Mouse (Mus musculus) adrenal gland, adult 18-20 months (tissue): ENCODE data around the gene Gp1ba. TPM values are rescaled to one million over a fixed set of nuclear protein-coding genes. Genes with fewer than 3 reads are reported as not detected.

ENCODE experiments used
- DNase-seq, 2 experiments: peaks; one replicate each; pipeline ENCODE4 v3.0.0; 2021 to 2022; ENCODE audit warnings: low spot score in 2 of 2
- total RNA-seq, 2 experiments: library from RNA; stranded (reverse); gene quantifications; 1 replicate in 1 of 2; 2 replicates in 1 of 2; pipeline ENCODE4 v1.2.3; 2021

Gene Gp1ba
- total RNA-seq, 2 experiments from 2014 or later = 0.22 TPM; not detected in 1

DNA sequence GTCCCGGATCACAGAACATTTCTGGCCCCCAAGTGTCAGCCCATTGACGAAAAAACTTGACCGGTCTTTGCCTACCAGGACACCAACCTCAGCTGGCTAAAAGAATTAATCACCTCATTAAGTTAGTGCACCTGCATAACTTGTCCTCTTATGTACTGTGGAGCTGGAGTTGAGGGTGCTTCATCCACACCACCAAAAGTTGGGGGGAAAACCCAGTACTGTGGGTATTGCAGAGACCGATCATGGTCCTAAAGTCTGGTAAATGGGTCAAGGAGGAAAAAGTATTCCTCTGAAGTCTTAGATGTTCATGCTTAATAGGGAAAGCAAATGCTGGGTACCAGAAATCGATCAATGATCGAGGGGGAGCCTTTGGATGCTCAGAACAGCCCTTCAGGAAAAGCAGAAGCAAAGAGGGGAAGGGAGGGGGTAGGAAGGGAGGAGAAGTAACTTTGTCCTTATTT, 14.0 kb downstream of the Gp1ba start:
- no peak for DNase-seq

DNA sequence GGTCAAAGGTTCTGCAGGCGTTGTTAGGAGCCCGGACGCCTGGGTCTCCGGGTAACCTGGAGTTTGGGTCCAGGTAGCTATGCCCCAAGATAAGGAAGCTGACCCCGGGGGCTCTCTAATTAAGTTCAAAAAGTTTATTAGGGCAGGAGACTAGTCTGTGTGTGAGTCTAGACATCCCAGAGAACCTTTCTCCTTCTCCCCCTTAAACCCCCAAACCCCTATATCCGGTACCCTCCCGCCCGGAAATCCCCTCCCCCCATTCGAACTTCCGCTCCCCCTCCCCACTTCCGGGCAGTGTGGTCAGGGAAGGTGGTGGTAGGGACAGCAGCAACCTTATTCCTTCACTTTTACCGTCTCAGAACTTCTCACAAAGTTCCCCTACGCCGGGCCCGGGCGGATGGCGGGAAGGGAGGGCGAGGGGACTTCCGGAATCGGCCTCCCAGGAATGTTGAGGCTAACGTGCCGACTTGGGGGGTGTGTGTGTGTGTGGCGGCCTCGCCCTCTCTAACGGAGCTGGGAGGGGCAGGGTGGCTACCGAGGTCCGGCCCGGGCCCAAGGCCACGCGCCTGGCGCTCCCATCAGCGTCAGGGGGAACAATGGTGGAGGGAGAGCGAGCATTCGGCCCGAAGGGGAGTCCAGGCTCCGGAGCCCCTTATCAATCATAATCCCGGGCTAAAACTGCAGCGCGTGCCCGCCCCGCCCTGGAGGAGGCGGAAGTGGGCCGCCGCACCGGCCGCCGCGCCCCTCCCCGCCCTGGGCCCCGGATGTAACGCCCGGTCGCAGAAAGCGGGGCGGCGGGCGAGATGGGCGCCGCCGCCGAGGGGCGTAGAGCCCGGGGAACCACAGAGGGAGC, 14.6 kb downstream of the Gp1ba start:
- DNase-seq = peak; percentile 67 to 75

DNA sequence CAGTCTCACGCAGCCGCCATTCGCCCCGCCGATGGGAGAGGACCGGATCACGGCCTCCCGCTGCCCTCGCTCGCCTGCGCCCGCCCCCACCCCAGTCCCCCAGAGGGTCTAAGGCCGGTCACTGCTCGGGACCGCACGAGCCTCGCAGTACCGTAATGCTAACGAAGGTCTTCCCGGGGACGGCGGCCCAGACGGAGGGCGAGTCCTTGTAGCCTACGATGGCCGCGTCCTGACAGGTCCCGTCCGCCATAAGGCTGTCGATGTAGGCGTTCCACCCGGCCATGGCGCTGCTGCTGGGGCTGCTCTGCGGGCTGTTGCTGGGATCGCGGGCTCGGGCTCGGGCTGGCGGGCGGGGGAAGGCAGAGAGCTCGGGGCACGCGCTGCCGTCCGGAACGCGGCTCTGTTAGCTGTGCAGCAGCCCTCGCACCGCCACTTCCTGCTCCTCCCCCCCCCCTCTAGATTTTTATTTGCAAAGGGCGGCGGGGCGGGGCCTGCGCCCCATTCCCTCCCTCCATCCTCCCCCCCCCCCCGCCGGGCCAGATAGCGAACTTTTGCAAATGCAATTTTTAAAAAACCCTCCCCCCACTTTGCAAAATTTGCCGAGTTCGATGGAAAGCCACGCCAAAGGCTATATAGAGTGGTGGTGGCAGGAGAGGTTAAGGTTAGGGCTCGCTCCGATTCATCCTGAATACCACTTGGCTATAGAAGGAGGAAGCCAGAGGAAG, 15.4 kb downstream of the Gp1ba start, which contains the start of gene Pfn1:
Gene Pfn1 (minus strand): TSS at position 447 of the 725 bp plus-strand sequence.
- peak; percentile 74 to 77 for DNase-seq

DNA sequence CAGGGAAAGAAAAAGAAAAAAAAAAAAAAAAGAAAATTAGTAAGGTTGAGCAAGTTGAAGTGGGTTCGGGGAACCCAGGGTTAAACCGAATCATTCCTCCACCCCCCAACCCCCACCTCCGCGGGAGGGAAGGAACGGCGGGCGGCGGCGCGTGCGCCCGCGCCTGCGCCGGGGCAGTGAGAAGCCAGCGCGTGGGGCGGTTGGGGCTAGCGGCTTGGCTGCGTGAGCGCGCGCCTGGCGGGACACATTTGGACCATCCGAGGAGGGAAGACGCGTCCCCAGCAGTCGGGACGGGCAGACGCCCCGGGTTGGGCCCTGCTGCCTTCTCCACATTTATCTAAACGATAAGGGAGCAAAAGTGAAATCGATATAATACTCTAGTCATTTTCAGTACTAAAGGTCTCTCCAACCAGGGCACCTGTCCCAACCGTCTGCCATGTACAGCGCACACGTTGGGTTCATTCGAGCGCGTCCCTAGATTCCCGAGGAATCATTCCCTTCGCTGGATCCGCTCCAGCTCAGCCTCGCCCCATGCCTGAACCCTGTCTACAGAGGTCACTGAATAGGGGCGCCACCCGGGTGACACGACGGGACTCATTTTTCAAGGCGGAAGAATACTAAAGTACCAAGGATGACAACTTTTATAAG, 16.1 kb downstream of the Gp1ba start:
- DNase-seq = peak; percentile 80 to 85

DNA sequence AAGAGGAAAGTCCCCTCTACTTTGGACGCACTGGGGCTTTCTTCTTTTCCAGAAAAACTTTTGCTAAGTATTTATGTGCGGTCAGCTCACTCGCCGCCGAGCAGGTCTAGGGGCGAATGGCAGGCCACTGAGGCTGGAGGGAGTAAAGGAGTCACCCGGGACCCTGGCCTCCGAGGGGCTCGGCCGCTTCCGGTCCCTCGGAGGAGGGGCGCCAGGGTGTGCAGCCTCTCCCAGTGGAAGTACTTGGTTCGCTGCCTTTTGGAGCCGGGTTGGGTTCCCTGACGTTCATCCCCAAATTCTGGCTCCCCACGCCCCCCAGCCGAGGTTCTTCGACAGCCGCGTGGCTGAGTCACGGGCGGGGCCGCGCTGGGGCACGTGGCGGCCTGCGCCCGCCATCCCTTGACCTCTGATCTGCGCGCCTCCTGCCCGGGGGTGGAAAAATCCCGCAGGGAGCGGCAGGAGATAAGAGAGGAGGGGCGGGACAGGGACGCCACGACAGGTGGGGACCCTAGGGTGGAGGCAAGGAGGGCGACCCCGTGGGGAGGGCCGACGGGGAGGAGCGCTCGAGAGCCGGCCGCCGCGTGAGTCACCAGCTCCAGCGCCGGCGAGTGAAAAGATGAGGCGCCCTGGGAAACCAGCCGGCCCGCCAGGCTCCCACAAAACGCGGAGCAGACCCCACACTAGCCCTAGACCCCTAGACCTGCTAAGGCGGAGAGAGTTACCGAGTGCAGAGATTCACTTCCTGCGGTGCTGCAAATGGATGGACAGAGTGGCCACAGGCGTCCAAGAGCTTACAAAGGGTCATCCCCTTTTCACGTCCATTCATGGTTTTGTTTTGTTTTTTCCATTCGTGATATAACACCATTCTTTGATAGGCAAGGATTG, 16.9 kb downstream of the Gp1ba start:
- DNase-seq = peak; percentile 72 to 77

DNA sequence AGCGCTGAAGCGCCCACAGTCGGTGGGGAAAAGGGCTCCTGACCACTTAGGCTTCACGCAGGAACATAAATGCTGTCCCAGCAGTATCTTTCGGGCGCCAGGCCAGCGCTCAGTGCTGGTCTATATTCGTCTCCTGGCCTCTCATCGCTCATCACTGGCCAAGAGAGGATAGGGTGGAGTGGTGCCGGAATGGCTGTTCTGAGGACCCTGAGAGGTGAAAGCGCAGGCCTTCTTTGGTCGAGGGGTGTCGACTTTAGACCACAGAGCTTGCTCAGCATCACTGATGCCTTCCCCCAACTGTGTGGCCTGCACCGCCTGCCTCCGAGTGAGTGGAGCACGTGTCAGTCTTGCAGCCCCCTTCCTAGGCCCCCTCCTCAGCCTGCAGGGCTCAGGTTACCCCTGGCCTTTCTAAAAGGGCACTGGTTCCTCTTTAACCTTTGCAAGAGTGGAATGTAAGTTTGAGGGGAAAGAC, 17.6 kb downstream of the Gp1ba start:
- no peak for DNase-seq

DNA sequence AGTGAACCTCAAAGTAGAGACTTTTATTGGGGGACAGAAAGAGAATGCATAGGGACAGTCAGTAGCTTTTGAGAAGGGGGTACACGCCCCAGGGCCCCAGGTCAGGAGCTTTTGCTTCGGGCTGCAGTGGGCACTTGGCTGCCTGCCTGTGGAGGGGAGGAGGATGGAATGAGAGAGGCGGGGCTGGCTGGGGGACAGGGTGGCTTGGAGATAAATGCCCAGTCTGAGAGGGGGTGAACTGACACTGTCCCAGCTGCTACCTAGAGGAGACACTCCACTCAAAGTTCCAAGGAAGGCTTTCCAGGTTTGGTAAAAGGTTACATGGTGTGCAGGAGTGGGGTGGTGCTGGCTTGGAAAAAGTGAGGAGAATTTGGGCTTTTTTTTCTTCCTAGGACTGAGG, 18.0 kb downstream of the Gp1ba start, which contains the start of gene Eno3:
Gene Eno3 (plus strand): TSS at position 239 of the 400 bp plus-strand sequence.
- DNase-seq = no peak

DNA sequence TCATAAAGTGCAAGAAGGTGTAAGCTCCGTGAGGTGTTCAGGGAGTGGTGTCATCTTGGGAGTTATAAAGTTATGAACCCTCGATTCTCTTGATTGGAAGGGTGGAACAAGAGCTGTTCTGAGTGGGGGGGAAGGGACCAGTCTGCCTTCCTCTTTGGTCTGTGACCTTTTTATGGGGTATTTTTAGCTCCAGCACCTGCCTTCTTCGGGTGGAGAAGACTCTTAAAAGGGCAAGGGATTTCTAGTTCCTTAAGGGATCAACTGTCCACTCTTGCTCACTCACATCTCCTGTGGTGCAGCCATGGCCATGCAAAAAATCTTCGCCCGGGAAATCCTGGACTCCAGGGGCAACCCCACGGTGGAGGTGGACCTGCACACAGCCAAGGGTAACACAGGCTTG, 18.7 kb downstream of the Gp1ba start:
- no peak for DNase-seq

DNA sequence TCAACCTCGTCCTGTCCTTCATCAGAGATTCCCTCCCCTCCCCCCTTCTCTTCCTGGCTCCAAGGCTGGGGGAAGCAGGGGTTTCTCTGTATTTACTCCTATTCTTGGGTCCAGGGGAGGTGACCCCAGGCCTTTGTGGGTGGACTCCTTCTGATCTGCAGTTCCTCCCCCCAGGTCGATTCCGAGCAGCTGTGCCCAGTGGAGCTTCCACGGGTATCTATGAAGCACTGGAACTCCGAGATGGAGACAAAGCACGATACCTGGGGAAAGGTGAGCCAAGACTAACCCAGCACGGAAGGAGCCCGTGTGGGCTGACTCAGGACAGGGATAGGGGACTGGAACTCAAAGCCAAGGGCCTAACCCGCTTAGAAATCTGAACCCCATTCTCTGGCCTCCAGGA, 19.1 kb downstream of the Gp1ba start:
- DNase-seq = no peak

DNA sequence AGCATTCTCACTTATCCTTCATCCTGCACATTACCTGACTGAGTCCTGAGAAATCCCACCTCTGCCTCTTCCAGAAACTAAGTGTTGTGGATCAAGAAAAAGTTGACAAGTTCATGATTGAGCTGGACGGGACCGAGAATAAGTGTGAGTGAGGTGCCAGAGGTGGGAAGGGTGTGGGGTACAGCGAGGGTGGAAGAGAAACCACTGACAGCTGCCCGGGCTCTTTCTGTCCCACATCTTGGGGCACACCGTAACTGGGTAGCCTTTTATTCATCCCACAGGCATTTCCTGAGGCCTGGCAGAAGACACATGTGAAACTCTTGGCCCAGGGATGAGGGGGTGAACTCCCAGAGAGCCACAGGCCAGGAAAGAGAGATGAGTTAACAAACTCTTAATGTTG, 19.6 kb downstream of the Gp1ba start:
- no peak for DNase-seq

DNA sequence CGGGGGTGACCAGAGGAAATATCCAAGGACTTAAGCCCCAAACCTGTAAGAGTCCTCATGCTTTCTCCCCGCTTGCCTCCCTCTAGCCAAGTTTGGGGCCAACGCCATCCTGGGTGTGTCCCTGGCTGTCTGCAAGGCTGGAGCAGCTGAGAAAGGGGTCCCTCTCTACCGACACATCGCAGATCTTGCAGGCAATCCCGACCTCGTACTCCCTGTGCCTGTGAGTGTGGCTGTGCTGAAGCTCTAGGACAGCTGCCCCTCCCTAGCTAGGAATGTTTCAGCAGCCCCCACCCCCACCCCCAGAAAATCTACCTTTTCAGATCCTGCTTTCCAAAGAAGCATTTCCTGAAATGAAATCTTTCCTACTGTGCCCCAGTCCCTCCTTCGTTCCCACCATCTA, 20.0 kb downstream of the Gp1ba start:
- DNase-seq = no peak

DNA sequence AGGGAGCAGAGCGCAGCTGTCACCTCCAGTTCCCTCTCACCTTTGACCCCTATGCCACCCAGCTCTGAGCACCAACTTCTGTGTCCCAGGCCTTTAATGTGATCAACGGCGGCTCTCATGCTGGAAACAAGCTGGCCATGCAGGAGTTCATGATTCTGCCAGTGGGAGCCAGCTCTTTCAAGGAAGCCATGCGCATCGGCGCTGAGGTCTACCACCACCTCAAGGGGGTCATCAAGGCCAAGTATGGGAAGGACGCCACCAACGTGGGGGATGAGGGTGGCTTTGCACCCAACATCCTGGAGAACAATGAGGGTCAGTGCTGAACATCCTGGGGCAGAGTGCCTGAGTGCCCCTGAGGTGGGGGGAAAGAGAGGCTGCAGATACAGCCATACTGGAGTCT, 21.6 kb downstream of the Gp1ba start:
- DNase-seq = no peak

DNA sequence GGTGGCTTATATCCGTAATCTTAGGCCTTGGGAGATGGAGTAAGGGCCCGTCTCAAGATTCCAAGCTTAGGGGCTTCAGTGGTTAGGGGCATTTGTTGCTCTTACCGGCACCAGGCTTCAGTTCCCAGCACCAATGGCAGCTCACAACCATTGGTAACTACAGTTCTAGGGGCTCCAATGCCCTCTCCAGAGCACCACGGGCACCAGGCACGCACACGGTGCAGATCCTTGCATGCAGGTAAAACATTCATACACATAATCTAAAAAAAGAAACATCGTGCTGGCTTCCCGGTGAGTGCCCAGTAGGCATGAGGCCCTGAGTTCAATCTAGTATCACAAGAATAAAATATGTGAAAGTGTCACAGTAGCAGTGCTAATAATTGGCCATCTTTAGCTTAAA, 24.2 kb downstream of the Gp1ba start:
- no peak for DNase-seq

DNA sequence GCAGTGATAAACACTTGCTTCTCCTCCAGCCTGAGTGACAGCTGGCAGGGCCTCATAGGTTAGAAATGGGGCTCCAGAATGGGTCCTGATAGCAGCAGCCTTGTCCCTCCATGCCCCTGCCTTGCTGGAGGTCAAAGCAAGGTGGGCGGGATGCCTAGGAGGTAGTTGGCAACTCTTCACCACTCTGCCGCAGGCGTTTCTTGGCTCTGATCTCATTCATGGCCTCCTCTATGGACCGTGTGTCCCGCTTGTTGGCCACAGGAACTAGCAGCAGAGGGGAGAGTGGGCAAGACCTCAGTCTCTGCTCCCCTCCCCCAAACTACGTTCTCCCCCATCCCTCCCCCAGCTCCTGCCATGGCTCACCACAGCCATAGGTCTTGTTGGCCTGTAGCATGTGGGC, 25.0 kb downstream of the Gp1ba start:
- no peak for DNase-seq

DNA sequence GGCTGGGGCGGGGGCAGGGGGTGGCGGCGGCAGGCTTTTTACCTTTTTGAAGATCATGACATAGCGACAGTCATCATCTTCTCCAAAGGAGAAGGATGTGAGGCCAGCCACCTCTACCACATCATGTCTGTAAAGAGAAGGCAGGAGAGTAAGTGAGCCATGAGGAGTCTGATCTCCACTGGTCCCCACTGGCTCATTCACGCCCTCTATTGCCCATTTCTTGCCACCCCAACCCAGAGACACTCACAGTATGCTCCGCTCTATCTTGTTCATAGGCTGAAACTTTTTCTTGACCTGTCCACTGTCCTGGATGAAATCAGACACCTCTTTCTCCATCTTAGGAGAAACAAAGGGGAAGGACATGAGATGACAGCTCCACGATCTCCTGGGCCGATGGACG, 25.8 kb downstream of the Gp1ba start:
- no peak for DNase-seq

DNA sequence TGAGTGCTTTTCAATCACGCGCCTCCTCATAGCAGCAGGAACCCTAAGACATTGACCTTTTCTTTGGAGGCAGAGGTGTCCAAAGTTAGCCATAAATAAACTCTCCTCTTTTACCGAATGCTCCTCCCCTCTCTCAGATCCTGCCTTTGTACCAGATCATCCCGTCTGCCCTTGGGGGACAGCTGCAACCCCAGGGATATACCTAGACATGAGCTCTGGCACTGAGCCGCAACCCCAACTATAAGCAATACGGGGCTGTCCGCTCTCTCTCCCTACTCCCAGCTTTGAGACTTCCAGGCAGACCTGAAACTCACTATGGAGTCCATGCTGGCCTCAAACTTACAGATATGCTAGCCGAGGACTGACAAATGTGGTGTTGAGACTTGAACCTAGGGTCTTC, 27.8 kb downstream of the Gp1ba start:
- DNase-seq = no peak

DNA sequence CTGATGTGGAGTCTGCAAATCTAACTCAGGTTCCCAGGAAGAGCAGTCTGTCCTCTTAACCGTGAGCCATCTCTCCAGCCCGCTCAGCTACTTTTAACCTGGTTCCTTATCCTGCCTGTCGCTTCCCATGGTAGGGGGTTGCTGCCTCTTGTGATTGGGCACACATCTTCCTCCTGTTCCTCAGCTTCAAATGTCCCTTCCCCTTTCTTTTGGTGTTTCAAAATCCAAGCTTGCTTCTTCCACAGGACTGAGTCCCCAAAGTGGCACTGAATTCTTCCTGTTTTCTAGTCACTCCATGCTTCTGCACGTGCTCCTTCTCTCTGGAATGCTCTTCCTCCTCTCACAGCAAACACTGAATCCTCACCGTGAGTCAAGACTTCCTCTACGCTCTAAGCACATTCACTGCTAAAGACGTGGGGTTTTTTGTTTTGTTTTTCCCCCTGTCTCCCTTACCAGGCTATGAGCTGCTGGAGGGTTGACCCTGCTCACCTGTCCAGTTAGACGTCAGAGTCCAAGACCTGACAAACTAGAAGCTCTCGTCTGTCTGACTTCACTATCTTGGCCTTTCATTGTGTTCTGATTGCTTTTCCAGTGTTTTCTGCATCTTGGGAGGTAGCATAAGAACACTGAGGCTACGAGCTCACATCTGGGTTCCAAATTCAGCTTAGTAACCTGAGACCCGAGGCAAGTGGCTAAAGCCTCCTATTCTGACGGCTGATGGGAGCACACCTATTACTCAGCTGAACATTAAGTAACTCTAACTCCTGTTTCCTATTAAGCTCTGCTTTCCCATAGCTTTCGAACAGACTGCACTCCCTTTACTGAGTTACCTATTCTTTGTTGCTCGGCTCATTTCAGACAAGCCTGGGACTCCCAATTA, 28.6 kb downstream of the Gp1ba start:
- no peak for DNase-seq

DNA sequence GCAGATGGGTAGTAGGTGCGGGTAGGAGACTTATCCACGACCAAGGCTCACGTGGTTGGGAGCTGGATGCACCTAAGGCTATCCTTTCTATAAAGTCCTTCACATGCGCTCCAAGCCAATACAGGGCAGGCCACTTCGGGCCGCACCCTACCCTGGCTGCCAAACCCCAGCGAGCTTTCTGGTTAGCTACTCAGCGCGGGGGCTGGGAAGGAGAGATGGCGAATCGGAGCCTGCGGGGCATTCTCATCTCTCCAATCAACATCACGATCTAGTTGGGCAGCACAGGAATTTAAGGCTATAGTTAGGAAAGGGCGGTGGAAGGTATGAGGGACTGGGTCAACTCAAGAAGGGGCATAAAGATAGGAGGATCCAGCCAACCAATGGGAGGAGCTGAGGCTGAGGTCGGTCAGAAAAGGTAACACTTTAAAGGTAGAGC, 29.4 kb downstream of the Gp1ba start:
- peak in 1 of 2 experiments; percentile 57 for DNase-seq

DNA sequence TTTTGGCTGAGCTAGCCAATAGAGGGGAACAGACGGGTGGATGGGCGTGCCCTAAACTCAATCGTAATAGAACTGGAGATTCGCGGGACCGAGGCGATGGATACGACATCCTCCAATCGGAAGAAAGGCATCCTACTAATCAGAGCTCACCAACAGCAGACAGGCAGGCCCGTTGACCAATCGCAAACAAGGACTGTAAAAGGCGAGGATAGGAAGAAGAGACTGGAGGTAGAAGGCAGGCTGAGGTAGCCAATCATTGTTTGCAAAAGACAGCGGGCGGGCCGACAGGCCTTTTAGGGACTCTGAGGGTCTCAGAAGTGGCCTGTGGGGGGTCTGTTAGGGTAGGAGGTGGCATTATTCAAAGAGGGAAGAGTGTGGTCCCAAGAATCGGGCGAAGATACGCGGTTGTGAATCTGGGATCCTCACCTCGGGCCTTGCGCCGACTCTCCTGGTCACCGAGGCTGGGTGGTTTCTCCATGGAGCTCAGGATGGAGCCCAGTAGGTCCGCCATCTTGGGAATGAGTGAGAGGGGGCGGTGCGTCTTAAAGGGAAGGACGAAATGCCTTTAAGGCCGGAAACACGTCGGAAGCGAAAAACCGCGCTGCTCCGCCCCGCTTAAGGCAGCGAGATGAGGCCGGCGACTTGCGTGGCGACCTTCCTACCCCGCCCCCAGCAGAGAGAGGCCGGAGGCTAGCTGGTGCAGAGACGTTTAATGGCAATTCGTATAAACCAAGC, 30.0 kb downstream of the Gp1ba start, which contains the start of gene Spag7:
Gene Spag7 (minus strand): TSS at position 646 of the 735 bp plus-strand sequence.
- peak; percentile 87 to 92 for DNase-seq
